Mouse (Mus musculus) neural tube, embryonic 11.5 days (tissue): Measurements from ENCODE around the gene Cacna1c. TPM values are rescaled to one million over a fixed set of nuclear protein-coding genes. Genes with fewer than 3 reads are reported as not detected.

Experiments used
- ATAC-seq: fragments of 200-750 bp; cut with Nextera tagmentation; 2 replicates; pipeline ENCODE4 v1.8.0; 2017; ENCODE audit warnings: moderate number of reproducible peaks, mild to moderate bottlenecking, moderate TSS enrichment, moderate library complexity; ENCODE audit not compliant: insufficient read depth, low FRiP score, low TSS enrichment
- DNase-seq: peaks from one replicate; pipeline ENCODE4 v3.0.0-alpha.2; 2015; ENCODE audit warnings: low spot score
- H3K27ac ChIP-seq: fragments of 300-500 bp; sonication (generic); 2 replicates; pipeline ENCODE4 v1.5.1; 2014; ENCODE audit warnings: low read depth, mild to moderate bottlenecking, low read length
- H3K27me3 ChIP-seq: fragments of 300-500 bp; sonication (generic); 2 replicates; pipeline ENCODE4 v1.6.1; 2014; ENCODE audit warnings: mild to moderate bottlenecking, low read length, mixed read lengths; ENCODE audit not compliant: control insufficient read depth, insufficient read depth
- H3K36me3 ChIP-seq: fragments of 300-500 bp; sonication (generic); 2 replicates; pipeline ENCODE4 v1.6.1; 2014; ENCODE audit warnings: mild to moderate bottlenecking, low read length, moderate library complexity, mixed read lengths; ENCODE audit not compliant: control insufficient read depth, insufficient read depth
- H3K4me1 ChIP-seq: fragments of 300-500 bp; sonication (generic); 2 replicates; pipeline ENCODE4 v1.6.1; 2014; ENCODE audit warnings: low read length, mixed read lengths; ENCODE audit not compliant: control insufficient read depth, insufficient read depth
- H3K4me2 ChIP-seq: fragments of 300-500 bp; sonication (generic); 2 replicates; pipeline ENCODE4 v1.6.1; 2014; ENCODE audit warnings: low read depth, mild to moderate bottlenecking, moderate library complexity
- H3K4me3 ChIP-seq: fragments of 300-500 bp; sonication (generic); 2 replicates; pipeline ENCODE4 v1.5.1; 2014; ENCODE audit warnings: low read depth, low read length
- H3K9ac ChIP-seq: fragments of 300-500 bp; sonication (generic); 2 replicates; pipeline ENCODE4 v1.6.1; 2014; ENCODE audit warnings: mild to moderate bottlenecking, low read length
- H3K9me3 ChIP-seq: fragments of 300-500 bp; sonication (generic); 2 replicates; pipeline ENCODE4 v1.6.1; 2016; ENCODE audit warnings: low read length; ENCODE audit not compliant: control insufficient read depth
- WGBS: fragments of 180-500 bp; shearing (Covaris S2); extraction: QIAGEN DNeasy Blood & Tissue Kit; methylation state at CpG from one replicate; pipeline ENCODE4 v1.1.7; 2014; 5-methylcytosine and 5-hydroxymethylcytosine counted together
- polyA plus RNA-seq: library from polyadenylated mRNA; unstranded; fragments of >200 nt; fragmentation: Nextera tagmentation; extraction: Ambion mirVana; gene quantifications from 2 replicates; pipeline ENCODE4 v1.2.1, GENCODE M21; 2014

Cacna1c gene
- polyA plus RNA-seq, 1 experiment from 2014 or later = 3.3 TPM

DNA sequence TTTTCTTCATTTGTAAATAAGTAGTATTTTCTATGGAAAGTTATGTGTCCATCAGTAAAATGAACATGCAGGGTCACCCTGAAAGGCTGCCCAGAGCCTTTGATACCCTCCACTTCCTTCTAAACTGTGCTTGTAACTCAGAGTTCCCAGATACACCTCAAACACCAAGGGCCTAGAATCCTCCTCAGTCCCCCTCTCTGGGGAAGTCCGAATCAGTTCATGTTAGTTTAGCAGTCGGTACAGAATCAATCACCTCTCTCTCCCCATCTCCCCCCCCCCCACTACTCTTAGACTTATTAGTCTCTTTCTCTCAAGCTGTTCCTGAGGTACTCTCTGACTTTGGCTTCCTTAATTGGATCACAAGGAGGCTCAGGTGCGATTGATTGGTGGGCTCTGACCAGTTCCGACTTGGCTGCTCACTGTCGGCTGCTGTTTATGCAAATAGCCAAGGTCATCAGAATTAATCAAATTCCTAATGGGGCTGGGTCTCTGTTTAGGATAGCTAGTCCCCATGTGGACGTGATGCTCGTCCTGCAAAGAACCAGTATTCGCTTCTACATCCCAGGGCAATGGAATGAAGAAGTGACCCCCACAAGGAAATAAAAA is 3.2 kb upstream of the Cacna1c start:
- no peak overlapping the region for H3K4me3 ChIP-seq
- H3K27me3 ChIP-seq = no peaks in the 10 kb centered on the region
- H3K36me3 ChIP-seq = no peaks in the 10 kb centered on the region
- no peak overlapping the region for H3K9ac ChIP-seq
- no peak overlapping the region for H3K4me2 ChIP-seq
- no peaks in the 10 kb centered on the region for H3K9me3 ChIP-seq
- 36% methylated on average over 8 of the region's 8 CpGs for WGBS
- ATAC-seq (0 out of 2 replicates have a peak, but pooled peaks have one; percentile 38), DNase-seq (no peak)
- peak overlapping the region; percentile 44; the same call in 1 of the 2 replicates for H3K27ac ChIP-seq
- H3K4me1 ChIP-seq = peaks cover 11% of the 10 kb centered on the region

GRCm38 (mm10) chr6:119198534-119199273 is 2.5 kb upstream of the Cacna1c start:
- Histone ChIP-seq H3K4me1 (peaks cover 11% of the 10 kb centered on the region), H3K27me3 (no peaks in the 10 kb centered on the region), H3K36me3 (no peaks in the 10 kb centered on the region), H3K4me2 (no peak overlapping the region), H3K9me3 (no peaks in the 10 kb centered on the region), H3K9ac (no peak overlapping the region), H3K4me3 (no peak overlapping the region), H3K27ac (peak overlapping the region; percentile 44; the same call in 1 of the 2 replicates)
- ATAC-seq (peak; percentile 73), DNase-seq (no peak)
- WGBS = 49% methylated on average over 15 of the region's 15 CpGs

DNA sequence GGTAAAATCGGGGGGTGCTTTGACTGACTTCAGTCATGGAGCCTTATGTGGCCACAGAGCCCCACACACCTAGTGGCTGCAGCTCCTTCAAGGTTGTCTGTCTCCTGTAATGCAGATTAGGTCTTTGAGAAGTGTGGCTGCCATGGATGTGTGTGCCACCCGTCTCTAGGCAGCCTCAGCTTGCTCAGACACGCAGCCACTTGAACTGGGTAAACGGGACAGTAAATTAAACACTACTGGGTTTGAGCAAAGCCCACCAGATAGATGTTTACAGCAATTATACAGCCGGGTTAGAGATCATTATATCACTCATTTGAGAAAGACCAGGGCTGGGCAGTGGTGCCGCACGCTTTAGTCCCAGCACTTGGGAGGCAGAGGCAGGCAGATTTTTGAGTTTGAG is 1.6 kb downstream of the Cacna1c start:
- no peaks in the 10 kb centered on the region for H3K36me3 ChIP-seq
- ATAC-seq = no peak
- no peaks in the 10 kb centered on the region for H3K27me3 ChIP-seq
- WGBS = 89% methylated on average over 7 of the region's 7 CpGs
- no peak overlapping the region for H3K4me3 ChIP-seq
- no peak for DNase-seq
- no peak overlapping the region for H3K9ac ChIP-seq
- no peak overlapping the region for H3K27ac ChIP-seq
- H3K4me2 ChIP-seq = no peak overlapping the region
- H3K4me1 ChIP-seq = peaks cover 10% of the 10 kb centered on the region
- no peaks in the 10 kb centered on the region for H3K9me3 ChIP-seq

DNA sequence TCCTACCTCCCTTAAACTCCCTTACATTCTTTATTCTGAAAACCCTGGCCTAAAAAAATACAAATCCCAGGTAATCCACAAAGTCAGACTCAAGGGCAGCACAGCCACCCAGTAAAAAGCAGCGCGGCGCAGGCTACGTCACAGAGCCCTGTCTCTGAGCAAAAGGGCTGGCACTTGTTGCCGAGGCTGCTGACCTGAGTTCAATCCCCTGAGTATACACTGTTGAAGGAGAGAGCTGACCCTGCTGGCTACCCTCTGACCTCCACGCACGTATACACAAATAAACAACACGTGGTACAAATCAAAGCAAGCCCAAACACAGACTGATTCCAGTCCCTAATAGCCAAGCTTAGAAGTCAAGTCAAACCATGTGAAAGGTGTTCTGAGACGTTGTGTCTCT is 2.1 kb downstream of the Cacna1c start:
- DNase-seq (no peak), ATAC-seq (no peak)
- peaks cover 6% of the 10 kb centered on the region; the same call in 1 of the 2 replicates for H3K4me1 ChIP-seq
- no peaks in the 10 kb centered on the region for H3K9me3 ChIP-seq
- H3K9ac ChIP-seq = no peak overlapping the region
- no peak overlapping the region for H3K4me2 ChIP-seq
- 76% methylated on average over 9 of the region's 9 CpGs for whole genome bisulfite sequencing
- no peaks in the 10 kb centered on the region for H3K36me3 ChIP-seq
- H3K4me3 ChIP-seq = no peak overlapping the region
- no peaks in the 10 kb centered on the region for H3K27me3 ChIP-seq
- no peak overlapping the region for H3K27ac ChIP-seq

- WGBS = 83% methylated on average over 15 of the region's 15 CpGs
- no peak overlapping the region for H3K9ac ChIP-seq
- no peak for DNase-seq
- no peak overlapping the region for H3K27ac ChIP-seq
- no peak overlapping the region for H3K4me2 ChIP-seq
- H3K4me1 ChIP-seq = 0 out of 2 replicates have a peak, but pooled peaks cover 3% of the 10 kb centered on the region
- H3K9me3 ChIP-seq = no peaks in the 10 kb centered on the region
- H3K4me3 ChIP-seq = no peak overlapping the region
- H3K27me3 ChIP-seq = no peaks in the 10 kb centered on the region
- no peaks in the 10 kb centered on the region for H3K36me3 ChIP-seq
- no peak for ATAC-seq
Measured at GRCm38 (mm10) chr6:119193571-119194154, 2.6 kb downstream of the Cacna1c start.

GRCm38 (mm10) chr6:119191478-119191877 is 4.7 kb downstream of the Cacna1c start:
- no peaks in the 10 kb centered on the region for H3K27me3 ChIP-seq
- ATAC-seq = no peak
- H3K9me3 ChIP-seq = no peaks in the 10 kb centered on the region
- no peak overlapping the region for H3K4me2 ChIP-seq
- DNase-seq = no peak
- no peaks in the 10 kb centered on the region for H3K4me1 ChIP-seq
- H3K27ac ChIP-seq = no peak overlapping the region
- WGBS = 95% methylated on average over 4 of the region's 4 CpGs
- H3K4me3 ChIP-seq = no peak overlapping the region
- H3K36me3 ChIP-seq = no peaks in the 10 kb centered on the region
- H3K9ac ChIP-seq = no peak overlapping the region

- 0 out of 2 replicates have a peak, but pooled peaks cover 2% of the 10 kb centered on the region for H3K36me3 ChIP-seq
- ATAC-seq = no peak
- no peaks in the 10 kb centered on the region for H3K4me1 ChIP-seq
- WGBS = 87% methylated on average over 6 of the region's 6 CpGs
- no peak for DNase-seq
- no peaks in the 10 kb centered on the region for H3K9me3 ChIP-seq
- H3K27ac ChIP-seq = no peak overlapping the region
- no peak overlapping the region for H3K4me3 ChIP-seq
- H3K27me3 ChIP-seq = no peaks in the 10 kb centered on the region
- no peak overlapping the region for H3K4me2 ChIP-seq
- no peak overlapping the region for H3K9ac ChIP-seq
Measured at GRCm38 (mm10) chr6:119187631-119188030, 8.6 kb downstream of the Cacna1c start.

DNA sequence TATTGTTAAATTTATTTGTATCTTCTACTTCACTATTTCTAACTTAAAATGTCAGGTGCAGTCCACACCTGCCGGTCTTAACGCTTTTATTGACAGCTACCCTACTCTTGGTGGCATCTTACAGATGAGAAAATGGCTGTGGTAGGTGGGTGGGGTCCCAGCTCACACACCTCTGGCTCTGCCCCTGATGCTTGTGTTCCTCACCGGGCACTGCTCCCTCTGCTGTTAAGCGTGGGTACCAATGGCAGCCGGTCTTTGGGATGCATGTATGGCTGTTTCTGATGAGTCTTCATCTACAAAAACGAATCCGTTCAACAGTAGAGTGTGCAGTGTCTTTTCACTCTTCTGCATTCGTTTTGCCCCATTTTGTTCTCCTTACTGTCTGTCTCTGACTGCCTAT is 9.6 kb downstream of the Cacna1c start:
- 64% methylated on average over 8 of the region's 8 CpGs for WGBS

More for the DNA sequence above, 9.6 kb downstream of the Cacna1c start:
- no peak overlapping the region for H3K4me3 ChIP-seq
- 0 out of 2 replicates have a peak, but pooled peaks cover 2% of the 10 kb centered on the region for H3K36me3 ChIP-seq
- no peak overlapping the region for H3K9ac ChIP-seq
- no peak overlapping the region for H3K4me2 ChIP-seq
- no peak for DNase-seq
- no peaks in the 10 kb centered on the region for H3K4me1 ChIP-seq
- no peaks in the 10 kb centered on the region for H3K27me3 ChIP-seq
- H3K27ac ChIP-seq = no peak overlapping the region
- ATAC-seq = no peak
- no peaks in the 10 kb centered on the region for H3K9me3 ChIP-seq
